Mouse (Mus musculus): ENCODE data around the gene Emp1. TPM values are rescaled to one million over a fixed set of nuclear protein-coding genes. Genes with fewer than 3 reads are reported as not detected.

Emp1 gene
- 5.9 and 6.4 TPM in 2 replicates for polyA plus RNA-seq (2014; fragmentation: Nextera tagmentation; extraction: Ambion mirVana)

- H3K4me2 ChIP-seq = no peak within 1 kb of the TSS
- H3K27ac ChIP-seq (ENCODE audit: low read depth, low read length) = no peak within 1 kb of the TSS
Measured at GRCm38 (mm10) chr6:135362459-135363159, at the start of gene Emp1. TSS of gene Emp1 (plus strand) at chr6:135362545.

GRCm38 (mm10) chr6:135313981-135314380 lies 48.4 kb upstream of the Emp1 start:
- H3K4me1 ChIP-seq (ENCODE audit: control insufficient read depth, insufficient read depth, low read length) = no peaks in the 10 kb centered on the region
- no peaks in the 10 kb centered on the region for H3K27me3 ChIP-seq (ENCODE audit: control insufficient read depth, insufficient read depth, low read length)
- no peaks in the 10 kb centered on the region for H3K9me3 ChIP-seq (ENCODE audit: control insufficient read depth, low read length)
- WGBS = 79% methylated on average over 9 of the region's 9 CpGs
- no peak overlapping the region for H3K4me3 ChIP-seq (ENCODE audit: low read depth, low read length)
- H3K36me3 ChIP-seq (ENCODE audit: control insufficient read depth, insufficient read depth, low read length) = no peaks in the 10 kb centered on the region
- ATAC-seq (ENCODE audit: low FRiP score) (no peak), DNase-seq (ENCODE audit: low spot score, missing footprints) (no peak)
- no peak overlapping the region for H3K9ac ChIP-seq (ENCODE audit: low read length)
- no peak overlapping the region for H3K27ac ChIP-seq (ENCODE audit: low read depth, low read length)
- H3K4me2 ChIP-seq = no peak overlapping the region

More at GRCm38 (mm10) chr6:135362459-135363159, at the start of gene Emp1:
- H3K4me1 ChIP-seq (ENCODE audit: control insufficient read depth, insufficient read depth, low read length) = peaks cover 7% of the 10 kb centered on the region
- no peak within 1 kb of the TSS for H3K4me3 ChIP-seq (ENCODE audit: low read depth, low read length)
- WGBS = 40% methylated on average over 13 of the region's 13 CpGs
- H3K27me3 ChIP-seq (ENCODE audit: control insufficient read depth, insufficient read depth, low read length) = no peaks in the 10 kb centered on the region
- peak; percentile 16; the same call in 1 of the 2 replicates for ATAC-seq (ENCODE audit: low FRiP score)
- no peaks in the 10 kb centered on the region for H3K9me3 ChIP-seq (ENCODE audit: control insufficient read depth, low read length)
- H3K36me3 ChIP-seq (ENCODE audit: control insufficient read depth, insufficient read depth, low read length) = no peaks in the 10 kb centered on the region
- peak; percentile 85 for DNase-seq (ENCODE audit: low spot score, missing footprints)
- H3K9ac ChIP-seq (ENCODE audit: low read length) = no peak within 1 kb of the TSS

GRCm38 (mm10) chr6:135316141-135316540 lies 46.2 kb upstream of the Emp1 start:
- no peak overlapping the region for H3K9ac ChIP-seq (ENCODE audit: low read length)
- H3K4me2 ChIP-seq = no peak overlapping the region
- no peak for ATAC-seq (ENCODE audit: low FRiP score)
- no peak overlapping the region for H3K27ac ChIP-seq (ENCODE audit: low read depth, low read length)
- H3K36me3 ChIP-seq (ENCODE audit: control insufficient read depth, insufficient read depth, low read length) = no peaks in the 10 kb centered on the region
- H3K27me3 ChIP-seq (ENCODE audit: control insufficient read depth, insufficient read depth, low read length) = no peaks in the 10 kb centered on the region
- no peak overlapping the region for H3K4me3 ChIP-seq (ENCODE audit: low read depth, low read length)
- no peaks in the 10 kb centered on the region for H3K4me1 ChIP-seq (ENCODE audit: control insufficient read depth, insufficient read depth, low read length)
- DNase-seq (ENCODE audit: low spot score, missing footprints) = no peak
- WGBS = 84% methylated on average over 2 of the region's 2 CpGs
- no peaks in the 10 kb centered on the region for H3K9me3 ChIP-seq (ENCODE audit: control insufficient read depth, low read length)

GRCm38 (mm10) chr6:135319431-135319933 lies 42.9 kb upstream of the Emp1 start:
- Histone ChIP-seq H3K27me3 (ENCODE audit: control insufficient read depth, insufficient read depth, low read length) (no peaks in the 10 kb centered on the region), H3K4me3 (ENCODE audit: low read depth, low read length) (no peak overlapping the region), H3K36me3 (ENCODE audit: control insufficient read depth, insufficient read depth, low read length) (no peaks in the 10 kb centered on the region), H3K4me1 (ENCODE audit: control insufficient read depth, insufficient read depth, low read length) (0 out of 2 replicates have a peak, but pooled peaks cover 2% of the 10 kb centered on the region), H3K4me2 (no peak overlapping the region), H3K27ac (ENCODE audit: low read depth, low read length) (no peak overlapping the region), H3K9ac (ENCODE audit: low read length) (no peak overlapping the region), H3K9me3 (ENCODE audit: control insufficient read depth, low read length) (no peaks in the 10 kb centered on the region)
- WGBS = 92% methylated on average over 5 of the region's 5 CpGs
- ATAC-seq (ENCODE audit: low FRiP score) (no peak), DNase-seq (ENCODE audit: low spot score, missing footprints) (no peak)

- no peaks in the 10 kb centered on the region for H3K9me3 ChIP-seq (ENCODE audit: control insufficient read depth, low read length)
- H3K4me2 ChIP-seq = no peak overlapping the region
- H3K36me3 ChIP-seq (ENCODE audit: control insufficient read depth, insufficient read depth, low read length) = no peaks in the 10 kb centered on the region
- no peak for ATAC-seq (ENCODE audit: low FRiP score)
- no peaks in the 10 kb centered on the region for H3K27me3 ChIP-seq (ENCODE audit: control insufficient read depth, insufficient read depth, low read length)
- no peak overlapping the region for H3K27ac ChIP-seq (ENCODE audit: low read depth, low read length)
- 63% methylated on average over 7 of the region's 7 CpGs for WGBS
- no peak for DNase-seq (ENCODE audit: low spot score, missing footprints)
- H3K4me3 ChIP-seq (ENCODE audit: low read depth, low read length) = no peak overlapping the region
- H3K9ac ChIP-seq (ENCODE audit: low read length) = no peak overlapping the region
- 0 out of 2 replicates have a peak, but pooled peaks cover 2% of the 10 kb centered on the region for H3K4me1 ChIP-seq (ENCODE audit: control insufficient read depth, insufficient read depth, low read length)
Measured at GRCm38 (mm10) chr6:135322749-135323148, 39.6 kb upstream of the Emp1 start.

DNA sequence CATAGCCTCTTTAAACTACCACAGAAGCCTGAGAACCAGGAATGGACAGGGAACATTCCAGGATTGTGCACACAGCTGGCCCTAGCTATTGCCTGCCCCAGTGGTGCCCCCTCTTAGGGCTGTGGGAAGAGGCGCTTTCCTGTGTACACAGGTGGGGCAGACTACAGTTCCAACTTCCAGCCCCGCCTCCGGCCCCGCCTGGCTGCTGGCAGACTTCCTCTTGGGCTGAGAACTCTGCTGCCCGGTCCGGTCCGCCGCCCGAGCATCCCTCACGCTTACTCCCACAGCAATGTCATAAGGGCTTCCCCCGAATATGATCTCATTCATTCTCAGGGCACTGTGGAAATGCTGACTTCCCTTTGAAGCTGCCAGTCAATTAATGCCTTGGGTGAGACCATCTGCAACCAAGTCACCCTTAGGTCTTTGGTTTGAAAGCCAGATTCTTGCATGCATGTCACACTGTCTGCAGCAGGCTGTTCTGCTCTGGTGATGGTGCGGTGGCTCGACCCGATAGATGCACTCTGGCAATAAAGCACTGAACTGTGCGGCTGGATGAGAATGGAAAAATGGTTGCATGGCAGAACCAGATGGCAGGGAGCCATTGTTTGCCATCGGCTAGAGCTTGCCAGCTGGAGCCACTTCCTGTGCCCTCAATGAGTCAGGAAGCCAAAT lies 38.9 kb upstream of the Emp1 start:
- Histone ChIP-seq H3K4me1 (ENCODE audit: control insufficient read depth, insufficient read depth, low read length) (0 out of 2 replicates have a peak, but pooled peaks cover 2% of the 10 kb centered on the region), H3K36me3 (ENCODE audit: control insufficient read depth, insufficient read depth, low read length) (no peaks in the 10 kb centered on the region), H3K27ac (ENCODE audit: low read depth, low read length) (no peak overlapping the region), H3K9ac (ENCODE audit: low read length) (no peak overlapping the region), H3K27me3 (ENCODE audit: control insufficient read depth, insufficient read depth, low read length) (no peaks in the 10 kb centered on the region), H3K4me3 (ENCODE audit: low read depth, low read length) (no peak overlapping the region), H3K9me3 (ENCODE audit: control insufficient read depth, low read length) (no peaks in the 10 kb centered on the region), H3K4me2 (no peak overlapping the region)
- WGBS = 51% methylated on average over 16 of the region's 16 CpGs
- ATAC-seq (ENCODE audit: low FRiP score) (no peak), DNase-seq (ENCODE audit: low spot score, missing footprints) (peak; percentile 84)

GRCm38 (mm10) chr6:135324111-135324510 lies 38.2 kb upstream of the Emp1 start:
- H3K4me2 ChIP-seq = no peak overlapping the region
- WGBS = 86% methylated on average over 3 of the region's 3 CpGs
- no peak overlapping the region for H3K27ac ChIP-seq (ENCODE audit: low read depth, low read length)
- no peaks in the 10 kb centered on the region for H3K27me3 ChIP-seq (ENCODE audit: control insufficient read depth, insufficient read depth, low read length)
- no peak for ATAC-seq (ENCODE audit: low FRiP score)
- no peaks in the 10 kb centered on the region for H3K36me3 ChIP-seq (ENCODE audit: control insufficient read depth, insufficient read depth, low read length)
- 0 out of 2 replicates have a peak, but pooled peaks cover 2% of the 10 kb centered on the region for H3K4me1 ChIP-seq (ENCODE audit: control insufficient read depth, insufficient read depth, low read length)
- H3K9ac ChIP-seq (ENCODE audit: low read length) = no peak overlapping the region
- no peak overlapping the region for H3K4me3 ChIP-seq (ENCODE audit: low read depth, low read length)
- H3K9me3 ChIP-seq (ENCODE audit: control insufficient read depth, low read length) = no peaks in the 10 kb centered on the region
- no peak for DNase-seq (ENCODE audit: low spot score, missing footprints)

- H3K9ac ChIP-seq (ENCODE audit: low read length) = no peak overlapping the region
- no peak for ATAC-seq (ENCODE audit: low FRiP score)
- H3K4me2 ChIP-seq = no peak overlapping the region
- no peaks in the 10 kb centered on the region for H3K36me3 ChIP-seq (ENCODE audit: control insufficient read depth, insufficient read depth, low read length)
- no peaks in the 10 kb centered on the region for H3K27me3 ChIP-seq (ENCODE audit: control insufficient read depth, insufficient read depth, low read length)
- H3K4me1 ChIP-seq (ENCODE audit: control insufficient read depth, insufficient read depth, low read length) = 0 out of 2 replicates have a peak, but pooled peaks cover 2% of the 10 kb centered on the region
- 86% methylated on average over 9 of the region's 9 CpGs for WGBS
- no peaks in the 10 kb centered on the region for H3K9me3 ChIP-seq (ENCODE audit: control insufficient read depth, low read length)
- no peak overlapping the region for H3K27ac ChIP-seq (ENCODE audit: low read depth, low read length)
- H3K4me3 ChIP-seq (ENCODE audit: low read depth, low read length) = no peak overlapping the region
- DNase-seq (ENCODE audit: low spot score, missing footprints) = no peak
Measured at GRCm38 (mm10) chr6:135324686-135325300, 37.6 kb upstream of the Emp1 start.

DNA sequence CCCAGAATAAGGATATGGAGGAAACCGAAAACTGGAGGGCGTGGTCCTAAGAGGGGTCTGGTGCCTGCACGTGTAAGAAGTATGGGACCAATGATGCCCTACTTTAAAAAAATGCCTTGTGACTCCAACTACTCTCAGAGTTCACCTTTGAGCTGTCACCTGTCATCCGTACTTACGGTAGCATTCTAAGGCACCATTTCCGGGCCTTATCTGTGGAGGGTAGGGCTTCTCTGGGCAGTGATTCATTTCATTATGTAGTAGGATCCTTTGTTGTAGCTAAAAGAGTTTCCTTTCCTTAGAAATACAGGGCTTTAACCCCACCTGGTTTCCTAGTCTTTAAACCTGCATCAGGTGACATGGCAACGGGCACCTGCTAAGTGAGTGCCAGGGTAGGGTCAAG lies 35.5 kb upstream of the Emp1 start:
- Histone ChIP-seq H3K4me1 (ENCODE audit: control insufficient read depth, insufficient read depth, low read length) (0 out of 2 replicates have a peak, but pooled peaks cover 2% of the 10 kb centered on the region), H3K36me3 (ENCODE audit: control insufficient read depth, insufficient read depth, low read length) (no peaks in the 10 kb centered on the region), H3K27me3 (ENCODE audit: control insufficient read depth, insufficient read depth, low read length) (no peaks in the 10 kb centered on the region), H3K4me3 (ENCODE audit: low read depth, low read length) (no peak overlapping the region), H3K9ac (ENCODE audit: low read length) (no peak overlapping the region), H3K9me3 (ENCODE audit: control insufficient read depth, low read length) (no peaks in the 10 kb centered on the region), H3K27ac (ENCODE audit: low read depth, low read length) (no peak overlapping the region), H3K4me2 (no peak overlapping the region)
- ATAC-seq (ENCODE audit: low FRiP score) (no peak), DNase-seq (ENCODE audit: low spot score, missing footprints) (no peak)
- WGBS = 90% methylated on average over 7 of the region's 7 CpGs
